Mouse (Mus musculus) adrenal gland, adult 8-10 months (tissue): Measurements from ENCODE around the gene Gapt. TPM values are rescaled to one million over a fixed set of nuclear protein-coding genes. Genes with fewer than 3 reads are reported as not detected.

Experiments used
- DNase-seq: peaks from one replicate; pipeline ENCODE4 v3.0.0; 2022
- total RNA-seq, 4 experiments: library from RNA; stranded (reverse); gene quantifications; 2 replicates each; pipeline ENCODE4 v1.2.4; 2022

The Gapt gene
- total RNA-seq, 4 experiments from 2014 or later, result 0.32 to 0.62 (median 0.35) TPM

DNA sequence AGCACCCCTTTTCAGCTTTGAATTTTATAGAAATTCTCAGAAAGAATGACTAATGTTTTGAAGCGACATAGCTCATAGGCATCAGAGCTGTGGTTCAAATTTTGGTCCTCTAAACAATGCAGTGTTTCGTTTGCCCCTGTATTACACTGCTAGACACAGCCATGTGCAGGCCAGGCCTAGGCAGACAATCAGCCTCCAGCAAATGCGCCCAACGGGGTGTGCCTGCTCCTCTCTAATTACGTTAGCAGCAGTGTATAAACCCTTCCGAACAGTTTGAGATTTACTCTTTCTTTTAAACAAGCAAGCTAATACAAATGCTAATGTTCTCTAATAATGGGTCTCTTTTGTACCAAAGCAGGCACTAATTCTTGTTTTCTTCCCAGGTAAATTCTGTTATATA is 14.4 kb downstream of the Gapt start:
- no peak for DNase-seq

DNA sequence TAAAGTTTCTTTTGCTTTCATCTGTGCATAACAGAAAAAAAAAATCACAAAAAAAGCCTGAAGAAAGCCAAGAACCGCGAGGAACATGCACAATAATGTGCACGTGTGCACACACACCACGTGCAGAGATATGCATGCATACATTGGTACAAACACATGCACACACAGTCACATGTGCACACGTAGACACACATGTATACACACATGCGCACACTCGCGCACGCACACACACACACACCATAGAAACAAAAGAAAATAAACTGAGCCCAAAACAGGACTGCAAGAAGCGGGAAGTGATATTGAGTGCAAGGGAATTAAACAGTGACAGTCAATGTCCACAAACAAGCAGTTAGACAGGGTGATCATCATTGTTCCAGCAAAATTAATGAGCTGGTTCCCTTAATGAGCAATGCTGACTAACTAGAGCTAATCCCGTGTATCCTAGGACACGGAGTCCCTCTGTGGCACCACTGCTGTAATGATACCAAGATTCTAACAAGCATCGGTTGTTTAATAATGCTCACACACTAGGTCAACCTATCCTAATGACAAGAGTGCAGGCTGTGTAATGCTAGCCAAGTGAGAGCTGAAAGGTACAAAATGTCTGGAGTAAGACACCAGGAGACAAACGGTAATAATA is 23.9 kb downstream of the Gapt start:
- no peak for DNase-seq

DNA sequence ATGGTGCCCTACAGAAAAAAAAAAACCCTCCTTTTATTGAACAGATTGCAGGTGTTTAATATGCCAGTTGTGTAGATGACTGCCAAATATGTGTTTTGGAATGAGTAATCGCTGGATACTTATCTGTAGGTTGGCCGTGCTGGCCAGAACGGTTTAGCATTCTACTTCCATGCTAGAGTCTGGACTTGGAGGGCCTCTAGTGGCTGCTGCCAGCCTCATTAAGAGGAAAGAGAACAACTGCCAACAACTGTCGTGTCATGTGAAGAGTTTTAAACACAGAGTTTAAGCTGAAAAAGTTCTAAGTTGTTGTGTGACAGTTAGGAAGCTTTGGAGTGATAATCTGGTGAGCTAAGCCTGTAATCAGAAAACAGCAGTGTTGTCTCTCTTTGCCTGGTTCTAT is 38.3 kb downstream of the Gapt start:
- DNase-seq, result no peak

DNA sequence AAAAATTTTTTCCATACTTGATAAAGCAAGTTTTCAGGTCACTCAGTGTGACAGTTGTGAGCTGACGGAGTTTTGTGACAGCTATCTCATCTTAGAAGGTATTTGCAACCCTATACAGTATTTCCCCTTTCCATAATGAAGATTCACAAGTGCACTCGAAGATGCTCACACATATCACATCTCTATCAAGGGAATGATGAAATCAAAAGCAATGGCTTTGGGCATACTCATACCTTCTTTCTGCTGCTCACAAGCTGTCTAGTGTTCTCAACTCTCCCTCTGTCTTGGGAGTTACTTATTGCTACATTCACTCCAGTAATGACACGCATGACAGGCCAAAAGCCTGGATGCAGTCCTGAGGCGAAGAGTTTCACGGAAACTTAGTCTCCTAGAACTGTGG is 49.8 kb downstream of the Gapt start:
- no peak for DNase-seq

Other genes starting within 250 kb of the Gapt start
- gene Rab3c, start 76.2 kb downstream of the Gapt start, total RNA-seq, result 10 to 100 TPM; 36.2 to 60.8 (median 47.7) TPM
- gene Plk2, start 37.8 kb upstream of the Gapt start, total RNA-seq, result 10 to 100 TPM; 14.9 to 52.2 (median 24.9) TPM